Mouse (Mus musculus) megakaryocyte, embryonic 14.5 days (primary cell): ENCODE results near the gene Atf6.

ENCODE experiments used
- FLI1 ChIP-seq: IDR thresholded peaks from 2 replicates; pipeline ENCODE4 v1.6.1; 2012; ENCODE audit warnings: low read length, inconsistent platforms, mixed read lengths
- GATA1 ChIP-seq: IDR thresholded peaks from 3 replicates; pipeline ENCODE4 v1.6.1; 2012; ENCODE audit warnings: mixed read lengths, low read length, inconsistent platforms, borderline replicate concordance

- TF ChIP-seq GATA1 (no peak), FLI1 (no peak)
Observed at GRCm38 (mm10) chr1:170855056-170855760, 12.4 kb downstream of the Atf6 start.
